Mouse (Mus musculus) right cerebral cortex, adult 2 months (tissue): Measurements from ENCODE around the gene Pcsk6.

Source experiments
- DNase-seq, 2 experiments: peaks; one replicate each; pipeline ENCODE4 v3.0.0; 2021 to 2022; ENCODE audit warnings: low spot score in 2 of 2

Gene Pcsk6

DNA sequence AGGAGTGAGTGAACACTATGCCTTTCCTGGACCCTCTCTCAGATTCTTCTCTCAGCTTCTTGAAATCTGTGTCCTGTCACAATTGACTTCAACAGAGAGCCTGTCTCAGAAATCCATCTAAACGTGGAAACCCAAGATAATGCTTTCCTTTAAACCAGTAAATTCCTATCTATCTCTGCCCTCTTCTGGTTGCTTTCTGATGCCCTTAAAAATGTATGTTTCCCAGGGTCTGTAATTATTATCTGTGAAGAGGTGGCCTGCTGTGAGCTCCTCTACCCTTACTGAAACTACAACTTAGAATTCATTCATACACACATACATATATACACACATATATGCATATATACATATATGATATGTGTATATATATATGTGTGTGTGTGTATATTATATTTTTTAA, 73.7 kb downstream of the Pcsk6 start:
- DNase-seq: no peak

- DNase-seq: no peak
These were observed 79.5 kb downstream of the Pcsk6 start for GRCm38 (mm10) chr7:65940988-65941387.

DNA sequence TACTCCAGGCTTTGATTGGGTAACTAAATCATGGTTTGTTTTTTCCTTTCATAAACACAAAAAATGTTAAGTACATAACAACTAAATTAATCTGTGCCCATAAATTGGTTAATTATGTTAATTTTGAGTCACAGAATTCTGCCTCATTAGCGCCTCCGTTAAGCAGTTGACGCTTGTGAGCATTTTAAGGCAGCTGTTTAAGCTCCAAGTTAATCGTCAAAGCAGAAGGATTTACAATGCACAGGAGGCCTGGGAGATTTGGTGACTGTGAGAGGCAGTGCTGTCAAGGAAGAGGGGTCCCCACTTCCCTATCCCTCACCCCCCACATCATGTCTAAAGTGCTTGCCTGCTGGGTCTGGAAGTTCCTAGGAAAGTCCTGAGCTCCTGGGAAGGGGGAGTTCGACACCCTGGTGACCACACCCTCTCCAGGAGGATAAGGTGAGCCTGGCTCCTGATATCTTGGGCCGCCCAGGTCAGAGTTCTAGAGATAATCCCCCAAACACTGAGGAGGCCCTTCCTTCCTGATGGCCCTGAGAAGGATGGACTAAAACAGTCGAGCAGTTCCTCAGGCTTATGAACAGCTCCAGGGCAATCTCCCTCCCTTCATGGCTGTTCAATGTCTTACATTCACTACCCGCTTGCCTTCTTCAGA, 83.9 kb downstream of the Pcsk6 start:
- DNase-seq: no peak

GRCm38 (mm10) chr7:65946397-65946796, 84.9 kb downstream of the Pcsk6 start:
- no peak for DNase-seq

- DNase-seq: no peak
These were observed 87.4 kb downstream of the Pcsk6 start for GRCm38 (mm10) chr7:65948891-65949290.

DNA sequence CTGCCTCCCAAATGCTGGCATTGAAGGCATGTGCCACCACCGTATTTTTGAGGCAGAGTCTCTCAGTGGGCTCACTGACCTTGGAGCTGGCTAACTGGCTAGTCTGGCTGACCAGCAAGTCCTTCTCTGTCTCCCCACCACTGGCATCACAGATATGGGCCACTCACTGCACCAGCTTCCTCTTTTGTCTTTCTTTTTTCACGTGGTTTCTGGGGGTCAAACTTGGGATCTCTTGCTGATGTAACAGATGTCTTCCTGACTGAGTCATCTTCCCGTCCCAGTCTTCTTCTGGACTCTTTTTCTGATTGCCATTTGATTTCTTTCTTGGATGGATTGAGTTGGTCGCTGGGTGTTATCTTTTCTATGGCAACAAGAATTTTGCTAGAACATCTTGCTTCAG, 93.0 kb downstream of the Pcsk6 start:
- no peak for DNase-seq

DNA sequence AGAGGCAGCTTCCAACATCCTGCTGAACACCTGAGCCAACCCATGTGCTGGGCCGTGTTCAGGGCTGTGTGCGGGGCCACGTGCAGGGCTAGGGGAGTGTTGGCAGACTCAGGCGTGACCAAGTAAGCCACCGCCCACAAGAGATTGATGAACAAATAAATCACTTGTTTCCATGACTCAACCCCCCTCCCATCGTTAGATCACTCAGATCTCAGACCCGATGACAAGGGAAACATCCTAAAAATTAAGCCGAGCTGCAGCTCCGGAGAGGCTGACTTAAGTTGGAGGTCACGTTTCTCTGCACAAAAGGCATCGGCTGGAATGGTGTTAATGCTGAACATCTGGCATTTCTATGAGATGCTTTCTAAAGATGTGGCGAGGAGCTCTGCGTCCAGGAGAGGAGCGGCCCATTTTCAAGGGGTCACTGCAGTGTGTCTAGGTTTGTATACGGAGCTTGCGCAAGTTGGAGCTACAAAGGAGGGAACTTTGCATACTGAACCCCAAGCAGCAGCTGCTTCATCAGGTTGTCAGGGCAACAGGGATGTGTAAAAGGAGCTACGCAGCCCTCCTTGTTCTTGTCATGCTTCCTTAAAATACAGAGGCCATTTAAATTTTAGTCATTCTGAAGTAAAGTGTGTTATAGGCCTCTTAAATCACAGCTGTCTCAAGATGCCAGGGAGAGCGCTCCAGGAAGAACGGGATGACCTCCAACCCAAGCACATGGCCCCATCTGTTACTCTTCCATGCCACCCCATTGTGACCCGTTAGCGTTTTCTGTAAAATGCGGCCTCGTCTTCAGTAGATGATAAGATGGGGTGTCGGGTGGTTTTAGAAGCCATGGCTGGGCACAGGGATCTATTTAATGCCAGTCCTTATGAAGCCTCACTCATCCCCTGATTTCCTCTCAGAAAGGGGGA, 94.0 kb downstream of the Pcsk6 start:
- DNase-seq: peak; percentile 41 to 60

DNA sequence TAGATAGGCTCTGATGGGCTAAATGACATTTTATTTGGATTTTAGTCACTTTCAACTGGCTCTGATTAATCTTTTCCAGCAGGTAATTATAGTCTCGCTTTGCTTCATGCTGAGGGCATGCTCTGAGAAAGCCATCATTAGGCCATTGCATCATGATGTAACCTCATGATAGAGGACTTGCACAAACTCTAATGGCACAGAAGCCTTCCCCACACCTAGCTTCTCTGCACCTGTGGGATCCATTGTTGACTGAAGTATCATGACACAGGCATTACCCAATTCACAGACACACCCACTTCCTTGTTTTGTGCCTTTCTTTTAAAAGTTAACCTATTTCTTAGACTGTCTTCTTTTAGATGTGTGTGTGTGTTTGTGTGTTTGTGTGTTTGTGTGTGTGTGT, 95.7 kb downstream of the Pcsk6 start:
- no peak for DNase-seq

GRCm38 (mm10) chr7:65958105-65958504, 96.6 kb downstream of the Pcsk6 start:
- no peak for DNase-seq

DNA sequence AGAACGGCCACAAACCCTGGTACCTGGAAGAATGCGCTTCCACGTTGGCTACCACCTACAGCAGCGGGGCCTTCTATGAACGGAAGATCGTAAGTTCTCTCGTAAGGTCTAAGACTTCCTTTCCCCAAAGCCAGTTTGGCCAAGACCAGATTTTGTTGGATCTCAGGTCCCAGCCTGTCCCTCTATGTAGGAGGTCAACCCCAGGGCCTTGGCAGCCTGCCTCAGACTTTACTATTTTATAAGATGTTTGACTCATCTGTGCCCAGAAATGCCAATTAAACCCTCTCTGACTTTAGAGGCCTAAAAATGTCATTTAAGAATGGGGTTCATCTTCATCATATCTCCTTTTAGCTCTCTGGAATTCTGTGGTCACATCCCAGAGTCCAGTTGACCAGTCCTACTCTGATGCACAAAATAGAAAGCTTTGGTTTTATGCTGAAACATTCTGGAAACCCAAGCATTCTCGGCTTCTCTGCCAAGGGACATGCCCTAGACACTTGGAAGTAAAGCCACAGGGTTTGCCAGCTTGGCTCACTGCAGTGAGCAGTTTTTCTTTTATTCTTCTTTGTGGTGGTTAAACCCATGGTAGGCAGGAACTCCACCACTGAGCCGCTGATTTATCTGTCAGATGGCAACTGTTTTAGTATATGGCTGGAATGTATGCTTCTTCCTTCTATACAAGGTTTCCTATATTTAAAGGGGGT, 97.8 kb downstream of the Pcsk6 start:
- DNase-seq: no peak

DNA sequence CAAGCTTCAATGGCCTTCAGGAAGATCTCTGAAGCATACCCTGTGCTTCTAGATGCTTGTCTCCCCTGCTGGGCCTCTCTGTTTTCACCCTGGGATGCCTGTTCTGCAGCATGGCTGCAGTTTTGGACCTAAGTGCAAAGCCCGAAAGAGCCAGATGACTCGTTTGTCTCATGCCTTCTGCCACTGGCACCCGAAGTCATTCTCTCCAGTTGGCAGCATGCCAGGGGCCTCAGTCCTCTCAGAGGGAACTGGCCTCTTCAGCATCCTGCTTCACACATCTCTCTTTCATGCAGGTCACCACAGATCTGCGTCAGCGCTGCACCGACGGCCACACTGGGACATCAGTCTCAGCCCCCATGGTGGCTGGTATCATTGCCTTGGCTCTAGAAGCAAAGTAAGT, 101.1 kb downstream of the Pcsk6 start:
- no peak for DNase-seq

DNA sequence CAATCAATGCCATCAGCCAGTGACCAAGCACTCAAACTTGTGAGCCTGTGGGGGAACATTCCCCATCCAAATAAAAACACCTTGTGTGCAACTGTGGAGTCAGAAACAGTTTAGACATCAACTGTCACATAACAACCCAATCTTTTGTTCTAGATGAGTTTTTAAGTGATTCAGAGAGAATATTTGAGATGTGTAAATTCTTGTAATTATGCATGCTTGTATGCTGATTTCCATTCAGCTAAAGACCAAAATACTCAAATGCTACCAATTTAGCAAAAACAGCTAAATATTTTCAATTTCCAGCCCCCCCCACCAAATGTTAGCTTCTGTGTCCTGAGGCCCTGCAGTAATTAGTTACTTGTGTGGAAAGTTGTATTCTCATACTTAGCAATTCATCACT, 102.9 kb downstream of the Pcsk6 start:
- no peak for DNase-seq

- DNase-seq: no peak
These were observed 109.8 kb downstream of the Pcsk6 start for GRCm38 (mm10) chr7:65971301-65971700.

DNA sequence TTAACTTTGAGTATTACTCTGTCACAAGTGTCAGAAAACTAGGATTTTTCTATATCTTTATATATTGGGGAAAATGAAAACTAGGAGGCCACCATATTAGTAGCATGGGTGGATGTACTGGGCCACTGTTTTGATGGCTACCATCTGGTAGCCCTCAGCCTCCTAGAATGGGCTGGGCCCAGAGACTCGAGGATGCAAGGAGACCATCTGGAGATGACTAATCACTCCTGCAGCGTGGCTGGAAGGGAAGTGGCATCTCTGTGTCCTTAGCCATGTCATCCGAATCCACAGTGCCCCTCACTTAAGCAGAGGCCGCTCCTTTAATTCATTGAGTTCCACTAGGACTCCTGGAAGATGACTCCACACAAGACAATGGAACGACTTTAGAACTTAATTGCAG, 115.8 kb downstream of the Pcsk6 start:
- DNase-seq: no peak

GRCm38 (mm10) chr7:65977977-65978376, 116.4 kb downstream of the Pcsk6 start:
- no peak for DNase-seq

- no peak for DNase-seq
These were observed 117.7 kb downstream of the Pcsk6 start for GRCm38 (mm10) chr7:65978996-65979823.

- no peak for DNase-seq
These were observed 118.5 kb downstream of the Pcsk6 start for GRCm38 (mm10) chr7:65980000-65980399.

GRCm38 (mm10) chr7:65982057-65982456, 120.5 kb downstream of the Pcsk6 start:
- no peak for DNase-seq

DNA sequence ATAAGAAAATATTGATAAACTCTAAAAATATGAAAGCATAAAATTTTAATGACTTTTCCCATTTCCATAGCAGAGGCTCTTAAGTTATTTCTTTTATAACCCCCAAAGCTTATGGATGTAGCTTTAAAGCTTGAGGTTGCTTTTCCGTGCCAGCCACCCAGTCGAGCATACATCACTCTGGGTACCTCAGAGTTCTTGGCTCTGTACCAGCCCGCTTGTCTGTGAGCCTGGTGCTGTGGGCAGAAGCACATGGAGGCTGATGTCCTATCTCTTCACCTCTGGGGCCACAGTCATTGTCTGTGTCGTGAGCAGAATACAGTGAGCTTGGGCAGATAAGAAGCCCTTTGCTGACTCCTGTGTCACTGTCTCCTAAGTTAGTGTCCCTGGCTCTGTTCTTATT, 126.7 kb downstream of the Pcsk6 start:
- no peak for DNase-seq

DNA sequence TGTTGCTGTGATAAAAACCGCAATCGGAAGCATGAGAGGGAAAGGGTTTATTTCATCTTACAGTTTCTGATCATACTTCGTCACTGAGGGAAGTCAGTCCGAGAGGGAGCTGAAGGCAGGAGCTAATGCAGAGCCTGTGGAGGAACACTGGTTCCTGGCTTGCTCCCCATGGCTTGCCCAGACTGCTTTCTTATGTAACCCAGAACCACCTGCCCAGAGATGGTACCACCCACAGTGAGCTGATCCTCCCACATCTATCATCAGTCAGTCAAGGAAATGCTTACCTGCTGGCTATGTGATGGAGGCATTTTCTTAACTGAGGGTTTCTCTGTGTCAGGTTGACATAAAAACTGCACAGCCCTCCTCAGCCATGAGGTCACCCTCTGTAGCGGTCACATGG, 127.2 kb downstream of the Pcsk6 start:
- no peak for DNase-seq

- DNase-seq: no peak
These were observed 130.8 kb downstream of the Pcsk6 start for GRCm38 (mm10) chr7:65992329-65992728.

DNA sequence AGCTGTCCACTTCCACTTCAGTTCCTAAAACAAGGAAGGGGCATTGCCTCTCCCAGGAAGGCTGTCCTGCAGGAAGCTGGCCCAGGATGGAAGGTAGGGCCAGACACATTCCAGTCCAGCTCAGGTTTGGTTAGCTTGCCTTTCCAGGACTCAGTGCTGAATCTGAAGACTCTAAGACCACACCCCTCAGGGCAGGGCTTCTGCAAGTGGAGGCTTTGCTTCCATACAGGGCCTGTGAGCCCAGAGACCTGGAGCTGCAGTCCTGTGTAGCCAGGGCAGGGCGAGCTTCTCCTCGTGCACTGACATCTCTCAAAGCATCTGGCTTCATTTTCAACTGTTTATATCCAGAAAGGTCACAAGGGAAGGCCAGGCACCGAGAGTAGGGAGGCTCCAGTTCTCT, 131.9 kb downstream of the Pcsk6 start:
- no peak for DNase-seq
